Mouse (Mus musculus) E14TG2a.4 (cell line): Measurements from ENCODE around the gene Cmbl.

Experiments used
- CTCF ChIP-seq: conservative IDR thresholded peaks from 2 replicates; pipeline ENCODE4 v1.5.1; 2014; ENCODE audit warnings: low read length
- NANOG ChIP-seq: IDR thresholded peaks from 2 replicates; pipeline ENCODE4 v1.6.1; 2014; ENCODE audit warnings: borderline replicate concordance, low read length, mixed read lengths
- POU5F1 ChIP-seq: IDR thresholded peaks from 2 replicates; pipeline ENCODE4 v1.6.1; 2014; ENCODE audit warnings: low read length, borderline replicate concordance

- TF ChIP-seq CTCF = no peak
- TF ChIP-seq NANOG = no peak
- TF ChIP-seq POU5F1 = no peak
Measured at GRCm38 (mm10) chr15:31565786-31566185, 597 bp downstream of the Cmbl start.
